Mouse (Mus musculus): ENCODE measurements around the gene 1700028J19Rik. TPM values are rescaled to one million over a fixed set of nuclear protein-coding genes. Genes with fewer than 3 reads are reported as not detected.

1700028J19Rik gene
- total RNA-seq, 4 experiments from 2014 or later = 0.31 to 0.98 (median 0.74) TPM

Other genes with a start within 250 kb of the 1700028J19Rik start
- gene Klk1b26, start 234.5 kb downstream of the 1700028J19Rik start, total RNA-seq (2022) = 1 to 10 TPM; 1.7 to 7.4 (median 4.1) TPM
- not detected for gene Klk1b27, start 194.4 kb downstream of the 1700028J19Rik start, total RNA-seq (2022)
- not detected for gene Klk1b21, start 144.4 kb downstream of the 1700028J19Rik start, total RNA-seq (2022)
- gene Klk1b22, start 134.0 kb downstream of the 1700028J19Rik start, total RNA-seq (2022) = not detected
- not detected for gene Klk1b16, start 109.9 kb downstream of the 1700028J19Rik start, total RNA-seq (2022)
- gene Klk1b24, start 58.5 kb downstream of the 1700028J19Rik start, total RNA-seq (2022) = not detected
- not detected for gene Klk1b3, start 48.5 kb downstream of the 1700028J19Rik start, total RNA-seq (2022)
- gene Klk1b4, start 39.3 kb downstream of the 1700028J19Rik start, total RNA-seq (2022) = not detected
- gene Klk1b5, start 30.8 kb downstream of the 1700028J19Rik start, total RNA-seq (2022) = not detected
- gene Klk1, start 21.3 kb downstream of the 1700028J19Rik start, total RNA-seq (2022) = under 1 TPM in 2 of 4 experiments, not detected in 2; 0.47 to 0.57 TPM
- not detected for gene Gm36864, start 10.5 kb downstream of the 1700028J19Rik start, total RNA-seq (2022)
- 10 to 100 TPM in 3 of 4 experiments, 1 to 10 TPM in 1; 8.9 to 18.2 (median 13.7) TPM for gene 2410002F23Rik, start within 50 bp of the 1700028J19Rik start, total RNA-seq (2022)
- not detected for gene Acp4, start 10.7 kb upstream of the 1700028J19Rik start, total RNA-seq (2022)
- gene Gm15517, start 14.8 kb upstream of the 1700028J19Rik start, total RNA-seq (2022) = not detected
- 1 to 10 TPM in 1 of 4 experiments, under 1 TPM in 3; 0.41 to 1.2 (median 0.67) TPM for gene Clec11a, start 60.2 kb upstream of the 1700028J19Rik start, total RNA-seq (2022)
- 1 to 10 TPM; 1.8 to 4.7 (median 3.3) TPM for gene Shank1, start 63.6 kb upstream of the 1700028J19Rik start, total RNA-seq (2022)
- 1 to 10 TPM; 2.4 to 3.7 (median 3.1) TPM for gene Syt3, start 137.4 kb upstream of the 1700028J19Rik start, total RNA-seq (2022)
- under 1 TPM in 1 of 4 experiments, not detected in 3; 0.46 TPM for gene 1700008O03Rik, start 139.1 kb upstream of the 1700028J19Rik start, total RNA-seq (2022)
- gene Lrrc4b, start 182.3 kb upstream of the 1700028J19Rik start, total RNA-seq (2022) = 10 to 100 TPM; 33.5 to 37.9 (median 36.4) TPM
- 1 to 10 TPM in 1 of 4 experiments, under 1 TPM in 1, not detected in 2; 0.79 to 1.5 TPM for gene Aspdh, start 218.7 kb upstream of the 1700028J19Rik start, total RNA-seq (2022)
- gene Josd2, start 221.3 kb upstream of the 1700028J19Rik start, total RNA-seq (2022) = 100 to 1,000 TPM; 109 to 130 (median 125) TPM
- gene Emc10, start 249.8 kb upstream of the 1700028J19Rik start, total RNA-seq (2022) = 10 to 100 TPM; 73.8 to 84.8 (median 83.7) TPM
- 1 to 10 TPM; 2.5 to 6.7 (median 3.3) TPM for gene Fam71e1, start 249.9 kb upstream of the 1700028J19Rik start, total RNA-seq (2022)

Data from heart, adult 8-10 months (tissue).